Mouse (Mus musculus): ENCODE results near the gene Med15.

- no peak for TF ChIP-seq CTCF (IDR thresholded peaks at IDR 0.05; ENCODE audit: extremely low read depth, insufficient read length, insufficient replicate concordance, low read depth, low read length)
- TF ChIP-seq POLR2A (IDR thresholded peaks at IDR 0.05; ENCODE audit: low read depth, low read length) = no peak
Observed at GRCm38 (mm10) chr16:17742810-17743209, 10.1 kb upstream of the Med15 start.
